Mouse (Mus musculus): ENCODE data around the gene Kdelr1. TPM values are rescaled to one million over a fixed set of nuclear protein-coding genes. Genes with fewer than 3 reads are reported as not detected.
"Not testable (repeated sequence)": the region's sequence is repeated elsewhere in the genome, so short reads cannot be mapped to it uniquely, and the experiment has no call there.

Gene Kdelr1
- polyA plus RNA-seq, 1 experiment from 2014 or later, result 90.6 TPM

DNA sequence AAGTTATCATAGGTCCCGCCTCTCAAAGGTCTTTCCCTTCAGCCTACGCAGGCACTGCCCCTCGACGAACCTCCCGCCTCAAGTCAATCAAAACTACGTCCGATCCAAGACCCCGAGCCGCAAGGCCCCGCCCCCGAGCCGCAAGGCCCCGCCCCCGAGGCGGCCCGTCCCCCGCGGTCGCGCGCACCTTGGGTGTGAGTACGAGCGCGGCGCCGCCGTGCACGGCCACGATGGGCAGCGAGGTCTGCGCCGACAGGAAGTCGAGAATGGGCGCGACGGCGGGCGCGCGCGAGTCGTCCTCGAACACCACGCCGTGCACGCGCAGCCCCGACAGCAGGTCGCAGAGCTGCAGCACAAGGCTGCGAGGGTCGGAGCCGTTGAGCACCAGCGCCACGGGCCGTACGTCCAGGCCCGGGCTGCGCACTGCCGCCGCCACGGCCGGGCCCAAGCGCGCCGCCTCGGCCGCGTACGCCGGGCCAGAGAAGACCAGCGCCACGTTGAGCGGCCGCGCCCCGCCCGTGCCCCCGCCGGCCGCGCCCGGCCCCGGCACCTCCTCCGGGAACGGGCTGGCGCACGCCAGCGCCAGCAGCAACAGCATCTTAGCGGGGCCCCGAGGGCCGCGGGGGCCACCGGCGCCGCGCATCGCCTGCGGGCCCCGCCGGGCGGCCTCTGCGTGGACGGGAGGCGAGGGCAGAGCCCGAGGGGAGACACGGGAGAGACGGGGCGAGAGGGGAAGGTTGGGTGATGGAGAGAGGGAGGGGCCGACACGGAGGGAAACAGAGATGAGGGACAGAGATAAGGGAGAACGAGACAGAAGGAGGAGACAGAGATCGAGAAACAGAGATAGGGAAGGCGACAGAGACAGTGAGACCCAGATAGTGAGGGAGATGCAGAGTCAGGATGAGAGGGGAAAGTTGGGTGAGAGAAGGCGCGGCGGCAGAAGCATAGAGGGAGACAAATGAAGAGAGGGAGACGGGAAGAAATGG is 6.4 kb upstream of the Kdelr1 start:
- peak overlapping the region; percentile 87 for H3K9ac ChIP-seq (ENCODE audit: low read depth, low read length)
- peaks cover 44% of the 10 kb centered on the region for H3K4me1 ChIP-seq (ENCODE audit: control insufficient read depth, insufficient read depth, low read length)
- peaks cover 23% of the 10 kb centered on the region for H3K27me3 ChIP-seq (replicated peaks; ENCODE audit: control insufficient read depth, insufficient read depth, low read length)
- peak overlapping the region; percentile 82 for H3K27ac ChIP-seq (ENCODE audit: low read length)
- WGBS, result 1% methylated on average over 108 of the region's 117 CpGs
- ATAC-seq, result peak; percentile 80
- peak overlapping the region; percentile 91 for H3K4me2 ChIP-seq (ENCODE audit: low read depth, low read length)
- H3K36me3 ChIP-seq (ENCODE audit: control insufficient read depth, insufficient read depth, low read length), result no peaks in the 10 kb centered on the region
- H3K9me3 ChIP-seq (ENCODE audit: control insufficient read depth, low read length), result no peaks in the 10 kb centered on the region
- peak overlapping the region; percentile 76 for H3K4me3 ChIP-seq (ENCODE audit: low read length)

DNA sequence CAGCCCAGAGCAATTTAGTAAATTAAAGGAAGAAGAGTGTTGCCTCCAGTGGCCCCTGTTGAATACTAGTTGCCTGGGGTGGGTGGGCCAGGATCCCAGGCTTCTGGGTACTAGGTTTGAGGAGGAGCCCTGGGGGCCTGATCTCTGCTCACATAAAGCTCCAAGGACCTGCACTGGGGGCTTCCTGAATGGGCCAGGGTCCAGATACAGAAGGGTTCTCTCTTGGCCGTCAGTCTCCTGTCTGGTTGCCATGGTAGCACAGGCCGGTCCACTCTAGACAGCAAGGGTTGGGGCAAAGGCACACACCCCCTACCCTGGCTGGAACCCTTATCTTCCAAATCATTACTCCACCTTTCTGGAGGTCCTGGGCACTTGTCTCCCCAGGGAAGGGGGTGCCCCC is 4.7 kb upstream of the Kdelr1 start:
- Histone ChIP-seq H3K9me3 (ENCODE audit: control insufficient read depth, low read length) (no peaks in the 10 kb centered on the region), H3K4me3 (ENCODE audit: low read length) (no peak overlapping the region), H3K4me2 (ENCODE audit: low read depth, low read length) (peak overlapping the region; percentile 20; the same call in 1 of the 2 replicates), H3K27me3 (replicated peaks; ENCODE audit: control insufficient read depth, insufficient read depth, low read length) (peaks cover 26% of the 10 kb centered on the region), H3K4me1 (ENCODE audit: control insufficient read depth, insufficient read depth, low read length) (peaks cover 44% of the 10 kb centered on the region), H3K9ac (ENCODE audit: low read depth, low read length) (no peak overlapping the region), H3K27ac (ENCODE audit: low read length) (peak overlapping the region; percentile 59; the same call in 1 of the 2 replicates), H3K36me3 (ENCODE audit: control insufficient read depth, insufficient read depth, low read length) (no peaks in the 10 kb centered on the region)
- ATAC-seq, result no peak
- 37% methylated on average over 2 of the region's 2 CpGs for WGBS

DNA sequence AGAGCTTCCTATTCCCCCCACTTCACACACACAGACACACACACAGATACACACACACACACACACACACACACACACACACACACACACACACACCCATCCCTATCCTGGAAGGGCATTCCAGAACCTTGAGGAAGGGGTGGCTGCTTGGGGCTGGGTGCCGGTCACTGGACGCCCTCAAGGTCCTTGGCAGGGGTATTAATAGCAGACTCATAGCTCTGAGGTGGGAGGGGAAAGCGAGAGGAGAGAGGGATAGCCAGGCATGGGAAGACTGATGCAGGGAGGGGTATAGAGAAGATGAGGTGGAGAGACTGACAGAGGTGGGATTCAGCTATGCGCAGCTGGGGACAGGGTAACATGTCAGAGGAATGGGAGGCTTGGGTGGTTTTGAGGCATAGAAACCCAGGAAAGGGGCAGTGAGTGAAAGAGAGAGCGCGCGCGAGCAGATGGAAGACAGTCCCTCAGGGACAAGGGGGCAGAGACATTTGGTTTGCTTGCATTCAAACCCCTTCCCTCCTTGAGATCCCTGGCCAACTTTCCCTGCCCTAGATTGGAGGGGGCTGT is 3.4 kb upstream of the Kdelr1 start:
- no peak overlapping the region for H3K27ac ChIP-seq (ENCODE audit: low read length)
- peak overlapping the region; percentile 63 for H3K9ac ChIP-seq (ENCODE audit: low read depth, low read length)
- H3K36me3 ChIP-seq (ENCODE audit: control insufficient read depth, insufficient read depth, low read length), result no peaks in the 10 kb centered on the region
- no peak overlapping the region; the same call in 1 of the 2 replicates for H3K4me3 ChIP-seq (ENCODE audit: low read length)
- peaks cover 26% of the 10 kb centered on the region for H3K27me3 ChIP-seq (replicated peaks; ENCODE audit: control insufficient read depth, insufficient read depth, low read length)
- ATAC-seq, result no peak
- 19% methylated on average over 8 of the region's 8 CpGs for WGBS
- H3K4me2 ChIP-seq (ENCODE audit: low read depth, low read length), result peak overlapping the region; percentile 62
- H3K4me1 ChIP-seq (ENCODE audit: control insufficient read depth, insufficient read depth, low read length), result peaks cover 50% of the 10 kb centered on the region
- no peaks in the 10 kb centered on the region for H3K9me3 ChIP-seq (ENCODE audit: control insufficient read depth, low read length)

DNA sequence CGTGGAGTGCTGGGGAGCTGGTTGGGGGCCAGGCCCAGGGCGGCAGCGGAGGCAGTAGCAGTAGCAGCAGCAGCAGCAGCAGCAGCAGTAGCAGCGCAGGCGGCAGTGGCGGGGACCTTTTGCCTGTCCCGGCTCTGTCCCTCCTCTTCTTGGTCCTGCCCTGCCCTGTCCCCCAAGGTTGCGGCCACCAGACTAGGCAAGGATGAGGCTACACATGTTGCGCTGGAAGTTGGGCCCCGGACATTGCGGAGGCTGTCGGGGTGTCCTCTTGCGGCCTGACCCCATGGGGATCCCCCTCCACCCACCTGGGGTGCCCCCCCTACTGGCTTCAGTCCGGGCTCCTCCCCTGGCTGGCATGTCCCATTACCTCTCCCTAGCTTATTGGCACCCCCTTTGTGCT is 2.8 kb upstream of the Kdelr1 start:
- peak overlapping the region; percentile 63 for H3K9ac ChIP-seq (ENCODE audit: low read depth, low read length)
- no peaks in the 10 kb centered on the region for H3K9me3 ChIP-seq (ENCODE audit: control insufficient read depth, low read length)
- peaks cover 26% of the 10 kb centered on the region for H3K27me3 ChIP-seq (replicated peaks; ENCODE audit: control insufficient read depth, insufficient read depth, low read length)
- no peak overlapping the region for H3K27ac ChIP-seq (ENCODE audit: low read length)
- no peak for ATAC-seq
- H3K4me1 ChIP-seq (ENCODE audit: control insufficient read depth, insufficient read depth, low read length), result peaks cover 56% of the 10 kb centered on the region
- no peaks in the 10 kb centered on the region for H3K36me3 ChIP-seq (ENCODE audit: control insufficient read depth, insufficient read depth, low read length)
- peak overlapping the region; percentile 13 for H3K4me3 ChIP-seq (ENCODE audit: low read length)
- peak overlapping the region; percentile 62 for H3K4me2 ChIP-seq (ENCODE audit: low read depth, low read length)
- whole genome bisulfite sequencing, result 5% methylated on average over 14 of the region's 14 CpGs

DNA sequence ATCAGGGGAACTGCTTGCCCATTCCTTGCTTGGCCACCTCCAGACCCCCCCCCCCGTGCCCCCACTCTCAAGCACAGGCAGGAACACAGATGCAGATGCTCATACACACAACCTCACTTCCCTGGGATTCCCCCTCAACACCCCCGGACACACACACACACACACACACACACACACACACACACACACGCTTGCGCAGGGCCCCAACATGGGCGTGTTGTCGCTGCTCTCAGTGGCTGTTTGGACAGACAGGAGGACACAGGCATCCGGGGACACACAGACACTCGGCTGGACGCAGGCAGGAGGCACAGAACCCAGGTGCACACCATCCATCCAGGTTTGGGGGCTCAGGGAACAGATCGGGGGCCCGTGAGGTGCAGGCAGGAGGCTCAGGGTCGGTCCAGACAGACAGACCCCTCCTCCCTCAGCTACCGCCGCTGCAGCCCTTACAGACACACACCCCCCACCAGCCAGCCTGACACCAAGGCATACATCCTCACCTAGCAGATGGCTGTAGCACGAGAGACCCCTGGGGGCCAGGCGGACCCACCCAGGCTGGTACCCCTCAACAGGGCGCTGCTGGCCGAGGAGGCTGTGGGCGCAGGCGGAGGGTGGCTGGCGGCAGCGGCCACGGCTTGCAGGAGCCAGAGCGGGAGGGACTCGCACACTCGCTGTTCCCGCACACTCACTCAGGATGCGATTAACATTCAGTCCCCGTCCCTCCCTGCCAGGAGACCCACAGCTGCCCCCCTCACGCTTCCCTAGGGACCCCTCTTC is 2.1 kb upstream of the Kdelr1 start:
- H3K4me1 ChIP-seq (ENCODE audit: control insufficient read depth, insufficient read depth, low read length), result peaks cover 61% of the 10 kb centered on the region
- peak overlapping the region; percentile 62 for H3K4me2 ChIP-seq (ENCODE audit: low read depth, low read length)
- peak overlapping the region; percentile 35 for H3K4me3 ChIP-seq (ENCODE audit: low read length)
- no peak for ATAC-seq
- no peaks in the 10 kb centered on the region for H3K9me3 ChIP-seq (ENCODE audit: control insufficient read depth, low read length)
- 2% methylated on average over 30 of the region's 30 CpGs for WGBS
- H3K27me3 ChIP-seq (replicated peaks; ENCODE audit: control insufficient read depth, insufficient read depth, low read length), result peaks cover 26% of the 10 kb centered on the region
- no peak overlapping the region for H3K27ac ChIP-seq (ENCODE audit: low read length)
- peak overlapping the region; percentile 63 for H3K9ac ChIP-seq (ENCODE audit: low read depth, low read length)
- peaks cover under 1% of the 10 kb centered on the region; the same call in 1 of the 2 replicates for H3K36me3 ChIP-seq (ENCODE audit: control insufficient read depth, insufficient read depth, low read length)

DNA sequence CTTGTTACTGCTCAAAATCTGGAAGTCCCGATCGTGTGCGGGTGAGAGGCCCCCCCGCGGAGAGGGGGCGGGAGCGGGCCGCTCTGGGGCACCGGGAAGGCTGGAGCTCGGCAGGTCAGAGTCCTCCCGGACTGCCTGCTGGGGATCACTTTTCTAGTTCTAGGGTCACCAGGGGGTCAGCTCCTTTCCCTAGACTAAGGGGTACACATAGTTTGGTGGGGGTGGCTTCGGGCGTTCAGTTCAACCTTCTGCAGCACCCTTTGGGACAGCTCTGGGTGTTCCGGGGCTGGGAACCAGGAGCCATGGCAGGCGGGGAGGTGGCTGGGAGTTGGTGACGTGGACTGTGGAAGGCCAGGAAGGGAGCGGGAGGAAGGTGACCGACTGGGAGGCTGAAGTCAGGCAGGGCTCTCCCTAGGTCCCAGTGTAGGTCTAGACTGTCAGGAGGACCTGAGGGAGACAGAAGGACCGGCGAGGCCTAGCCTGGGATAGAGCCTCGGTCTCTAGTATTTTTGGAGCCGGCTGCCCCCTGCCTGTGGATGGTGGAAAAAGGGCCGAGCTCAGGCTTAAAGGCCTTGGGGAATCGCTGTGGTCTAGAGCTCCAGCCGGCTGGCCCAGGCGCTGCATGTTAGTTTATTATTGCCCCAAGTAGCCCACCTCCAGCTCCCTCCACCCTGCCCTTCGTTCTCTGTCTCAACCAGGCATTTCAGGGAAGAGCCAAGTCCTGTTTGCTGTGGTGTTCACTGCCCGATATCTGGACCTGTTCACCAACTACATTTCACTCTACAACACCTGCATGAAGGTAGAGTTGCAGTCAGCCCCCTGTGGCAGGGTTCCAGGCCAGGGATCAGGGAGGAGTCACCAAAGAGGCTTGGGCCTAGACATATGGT is 732 bp downstream of the Kdelr1 start:
- Histone ChIP-seq H3K27ac (ENCODE audit: low read length) (peak overlapping the region; percentile 97), H3K27me3 (replicated peaks; ENCODE audit: control insufficient read depth, insufficient read depth, low read length) (peaks cover 21% of the 10 kb centered on the region), H3K9ac (ENCODE audit: low read depth, low read length) (peak overlapping the region; percentile 98), H3K4me3 (ENCODE audit: low read length) (peak overlapping the region; percentile 68), H3K9me3 (ENCODE audit: control insufficient read depth, low read length) (no peaks in the 10 kb centered on the region), H3K4me2 (ENCODE audit: low read depth, low read length) (peak overlapping the region; percentile 71), H3K36me3 (ENCODE audit: control insufficient read depth, insufficient read depth, low read length) (peaks cover 8% of the 10 kb centered on the region), H3K4me1 (ENCODE audit: control insufficient read depth, insufficient read depth, low read length) (peaks cover 42% of the 10 kb centered on the region)
- ATAC-seq, result peak; percentile 66
- 1% methylated on average over 27 of the region's 28 CpGs for WGBS

DNA sequence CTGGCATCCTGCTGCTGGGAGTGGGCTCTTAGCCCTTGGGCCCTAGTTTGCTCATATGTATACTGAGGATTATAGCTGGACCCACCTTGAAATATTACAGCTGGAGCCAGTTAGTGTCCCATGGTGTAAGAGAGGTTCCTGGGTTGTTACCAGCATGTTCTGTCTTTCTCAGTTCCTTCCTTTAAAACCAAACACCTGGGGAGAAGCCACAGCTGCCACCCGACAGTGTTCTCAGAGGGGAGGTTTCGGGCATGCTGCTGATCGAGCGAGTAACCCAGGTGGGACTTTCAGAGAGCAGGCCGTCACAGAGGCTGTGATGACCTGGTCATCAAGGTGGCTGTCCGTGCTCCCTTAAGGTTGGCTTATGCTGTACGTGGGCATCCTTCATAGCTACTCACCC is 4.3 kb downstream of the Kdelr1 start:
- Histone ChIP-seq H3K4me3 (ENCODE audit: low read length) (no peak overlapping the region), H3K27ac (ENCODE audit: low read length) (no peak overlapping the region), H3K36me3 (ENCODE audit: control insufficient read depth, insufficient read depth, low read length) (peaks cover 33% of the 10 kb centered on the region), H3K9me3 (ENCODE audit: control insufficient read depth, low read length) (no peaks in the 10 kb centered on the region), H3K4me2 (ENCODE audit: low read depth, low read length) (no peak overlapping the region), H3K4me1 (ENCODE audit: control insufficient read depth, insufficient read depth, low read length) (peaks cover 17% of the 10 kb centered on the region), H3K9ac (ENCODE audit: low read depth, low read length) (no peak overlapping the region), H3K27me3 (replicated peaks; ENCODE audit: control insufficient read depth, insufficient read depth, low read length) (no peaks in the 10 kb centered on the region)
- WGBS, result 97% methylated on average over 7 of the region's 7 CpGs
- ATAC-seq, result no peak

DNA sequence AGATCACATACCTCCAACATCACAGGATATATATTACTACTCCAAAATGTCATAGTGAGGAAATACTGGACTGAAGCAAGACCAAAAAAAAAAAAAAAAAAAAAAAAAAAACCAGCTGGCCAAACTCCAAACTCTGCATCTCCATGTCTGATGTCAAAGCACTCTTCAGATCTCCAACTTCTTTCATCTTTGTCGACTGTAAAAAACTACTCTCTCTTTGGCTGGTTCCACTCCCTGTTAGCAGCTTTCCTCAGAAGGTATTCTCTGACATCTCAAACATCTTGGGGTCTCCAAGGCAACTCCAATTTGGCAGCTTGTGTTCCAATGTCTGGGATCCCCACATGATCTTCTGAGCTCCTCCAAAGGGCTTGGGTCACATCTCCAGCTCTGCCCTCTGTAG is 5.7 kb downstream of the Kdelr1 start, which contains the start of gene Grin2d:
TSS of gene Grin2d (minus strand) at position 101 of the 400 bp plus-strand sequence.
- H3K27me3 ChIP-seq (replicated peaks; ENCODE audit: control insufficient read depth, insufficient read depth, low read length); ATAC-seq; H3K4me2 ChIP-seq (ENCODE audit: low read depth, low read length); H3K27ac ChIP-seq (ENCODE audit: low read length); H3K9me3 ChIP-seq (ENCODE audit: control insufficient read depth, low read length); H3K9ac ChIP-seq (ENCODE audit: low read depth, low read length); H3K4me3 ChIP-seq (ENCODE audit: low read length): not testable (repeated sequence)
- Histone ChIP-seq H3K36me3 (ENCODE audit: control insufficient read depth, insufficient read depth, low read length) (peaks cover 37% of the 10 kb centered on the region), H3K4me1 (ENCODE audit: control insufficient read depth, insufficient read depth, low read length) (peaks cover 17% of the 10 kb centered on the region)
- WGBS, result 95% methylated on average over 1 of the region's 1 CpGs
